Mouse (Mus musculus) thymus, adult 2 months (tissue): ENCODE data around the gene Irak1.

Source experiments
- CTCF ChIP-seq: fragments of 200-500 bp; IDR thresholded peaks from 2 replicates; pipeline ENCODE4 v1.5.1; 2012; ENCODE audit warnings: mild to moderate bottlenecking, control low read depth, low read length, moderate library complexity, borderline replicate concordance; ENCODE audit not compliant: control insufficient read depth, poor library complexity, insufficient read depth; ENCODE audit errors: extremely low read depth
- POLR2A ChIP-seq: fragments of 200-500 bp; IDR thresholded peaks from 2 replicates; pipeline ENCODE4 v1.6.1; 2012; ENCODE audit warnings: mild to moderate bottlenecking, low read length, control low read depth, moderate library complexity; ENCODE audit not compliant: control insufficient read depth, poor library complexity, insufficient read depth; ENCODE audit errors: extremely low read depth

- no peak for TF ChIP-seq CTCF
- no peak for TF ChIP-seq POLR2A
These were observed 927 bp downstream of the Irak1 start for GRCm38 (mm10) chrX:74022795-74023187.
